Mouse (Mus musculus): ENCODE measurements around the gene Far2. TPM values are rescaled to one million over a fixed set of nuclear protein-coding genes. Genes with fewer than 3 reads are reported as not detected.
A peak's percentile ranks its signal among the peaks of the same experiment; 100 is the strongest.

The Far2 gene
- total RNA-seq (2015; ENCODE audit: low replicate concordance): 7.9 and 10.1 TPM in 2 replicates
- total RNA-seq (2017; ENCODE audit: low replicate concordance): 2.8 and 5.3 TPM in 2 replicates

DNA sequence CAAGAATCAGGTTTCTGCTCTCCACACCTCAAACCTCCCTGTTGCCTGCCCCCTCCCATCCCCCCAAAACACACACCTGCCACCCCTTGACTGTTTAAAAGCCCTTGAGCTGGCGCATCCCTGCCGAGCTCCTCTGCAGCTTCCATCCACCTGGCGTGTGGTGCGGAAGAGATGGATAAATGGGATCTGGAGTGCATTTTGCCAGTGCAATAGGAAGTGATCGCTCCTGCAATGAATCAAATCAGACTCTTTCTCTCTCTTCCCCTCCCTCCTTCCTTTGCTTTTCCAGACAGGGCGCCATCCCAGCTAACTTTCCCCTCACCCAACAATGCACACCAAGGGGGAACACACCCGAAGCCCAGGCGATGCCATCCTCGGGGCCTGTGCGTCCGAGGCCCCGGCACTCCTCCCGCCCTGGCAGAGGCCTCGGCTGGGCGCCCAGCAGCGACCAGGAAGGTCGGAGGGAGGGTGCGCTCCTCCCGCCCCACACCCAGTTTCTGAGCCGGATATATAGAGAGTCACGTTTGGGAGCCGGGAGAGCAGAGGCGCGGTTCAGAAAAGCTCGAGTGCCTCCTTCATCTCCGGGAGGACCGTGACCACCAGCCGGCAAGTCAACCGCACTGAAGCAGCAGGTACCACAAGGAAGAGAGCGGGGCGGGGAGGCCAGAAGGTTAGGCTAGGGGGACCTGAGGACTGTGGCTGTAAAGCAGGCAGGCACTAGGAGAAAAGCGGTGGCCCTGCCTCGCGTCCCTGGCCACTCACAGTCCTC, at the start of gene Far2:
Far2 (plus strand) TSS at position 379 of the 769 bp plus-strand sequence.
- ATAC-seq (replicated peaks; ENCODE audit: low FRiP score, poor library complexity, severe bottlenecking): no peak

GRCm38 (mm10) chr6:148000483-148000882, 46.6 kb upstream of the Far2 start:
- ATAC-seq (replicated peaks; ENCODE audit: low FRiP score, poor library complexity, severe bottlenecking): no peak

GRCm38 (mm10) chr6:148001071-148001470, 46.0 kb upstream of the Far2 start:
- ATAC-seq (replicated peaks; ENCODE audit: low FRiP score, poor library complexity, severe bottlenecking): no peak

DNA sequence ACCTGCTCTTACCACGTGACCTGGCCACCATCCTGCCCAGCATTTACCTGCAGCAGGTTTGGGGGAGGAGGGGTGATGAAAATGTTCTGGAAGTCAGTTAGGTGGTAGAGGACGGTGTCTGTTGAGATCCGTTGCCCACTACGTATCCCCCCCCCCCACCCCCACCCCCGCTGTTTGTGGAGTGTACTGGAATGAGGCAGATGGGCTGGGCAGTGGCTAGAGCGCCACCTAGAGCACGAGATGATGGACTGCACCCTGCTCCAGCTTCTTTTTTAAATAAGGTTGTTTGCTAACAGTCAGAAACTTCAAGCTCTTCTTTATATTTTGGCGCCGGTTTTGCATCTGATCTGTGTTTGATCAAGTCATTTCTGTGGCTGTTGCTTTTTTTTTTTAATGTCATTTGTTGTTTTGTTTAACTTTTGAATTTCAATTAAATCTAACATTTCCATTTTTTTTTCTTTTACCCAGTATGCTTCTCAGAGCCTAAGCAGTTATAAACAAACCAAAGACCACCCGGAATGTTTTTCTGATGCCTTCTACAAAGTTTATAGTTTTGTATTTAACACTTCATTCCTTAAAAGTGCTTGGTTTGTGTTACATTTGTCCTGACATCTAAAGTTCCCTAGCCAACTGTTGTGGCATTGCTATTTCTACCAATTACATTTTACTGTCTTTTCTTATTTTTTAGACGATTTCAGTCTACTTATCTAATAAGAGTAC, 40.8 kb upstream of the Far2 start:
- no peak for ATAC-seq (replicated peaks; ENCODE audit: low FRiP score, poor library complexity, severe bottlenecking)

- ATAC-seq (replicated peaks; ENCODE audit: low FRiP score, poor library complexity, severe bottlenecking): no peak
These were observed 6.3 kb upstream of the Far2 start for GRCm38 (mm10) chr6:148040759-148041158.

- ATAC-seq (replicated peaks; ENCODE audit: low FRiP score, poor library complexity, severe bottlenecking): no peak
These were observed 560 bp downstream of the Far2 start for GRCm38 (mm10) chr6:148047650-148047988.

DNA sequence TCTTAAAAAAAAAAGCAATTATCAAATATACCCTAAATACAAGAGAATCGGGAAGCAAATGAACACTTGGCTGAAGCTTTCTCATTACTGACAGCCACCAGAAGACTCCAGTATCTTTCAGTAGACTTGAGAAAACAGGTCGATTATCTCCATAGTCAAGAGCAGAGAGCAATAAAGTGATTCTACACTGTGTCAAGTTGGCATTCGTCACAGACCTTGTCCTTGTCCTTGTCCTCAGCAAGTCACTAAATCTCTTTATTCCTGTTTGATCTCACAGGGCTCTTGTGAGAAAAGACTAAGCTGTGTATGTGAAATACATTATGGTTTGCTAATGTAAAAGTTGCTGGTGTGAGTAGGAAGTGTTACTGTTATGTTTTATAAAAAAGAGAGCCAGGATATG, 16.1 kb downstream of the Far2 start:
- no peak for ATAC-seq (replicated peaks; ENCODE audit: low FRiP score, poor library complexity, severe bottlenecking)

DNA sequence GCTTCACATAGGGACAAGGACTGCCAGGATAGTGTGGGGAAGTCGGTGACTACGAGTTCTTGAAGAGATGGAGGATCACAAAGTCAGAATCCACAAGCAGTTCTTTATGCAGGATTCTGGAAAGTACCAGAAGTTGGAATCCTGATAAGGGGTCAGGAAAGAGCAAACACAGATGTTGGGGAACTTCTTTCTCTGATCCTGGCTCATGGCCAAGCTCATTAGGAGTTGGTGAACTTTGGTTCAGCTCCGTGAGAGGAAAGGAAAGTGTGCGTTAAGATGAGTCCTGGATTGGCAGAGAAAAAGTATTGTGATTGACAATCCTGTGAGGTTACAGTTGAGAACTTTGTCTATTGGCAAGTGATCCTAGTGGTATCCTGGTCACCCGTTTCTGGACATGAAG, 19.2 kb downstream of the Far2 start:
- ATAC-seq (replicated peaks; ENCODE audit: low FRiP score, poor library complexity, severe bottlenecking): no peak

DNA sequence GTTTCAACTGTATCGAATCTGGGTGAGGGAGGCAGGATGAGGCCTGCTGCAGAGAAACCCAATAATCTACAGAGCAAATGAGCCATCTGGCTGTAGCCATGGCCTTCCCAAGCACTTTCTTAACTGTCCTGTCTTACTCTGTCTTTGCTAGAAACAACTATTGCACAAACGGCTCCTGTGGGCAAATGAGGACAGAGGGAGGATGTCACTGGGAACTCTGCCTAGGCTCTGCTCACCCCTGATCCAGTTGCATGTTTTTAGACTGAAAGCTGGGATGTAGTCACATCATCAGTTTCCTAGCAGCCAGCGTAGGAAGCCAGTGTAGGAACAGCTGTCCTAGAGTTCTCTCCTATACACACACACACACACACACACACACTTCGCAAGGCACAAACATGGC, 21.7 kb downstream of the Far2 start:
- no peak for ATAC-seq (replicated peaks; ENCODE audit: low FRiP score, poor library complexity, severe bottlenecking)

DNA sequence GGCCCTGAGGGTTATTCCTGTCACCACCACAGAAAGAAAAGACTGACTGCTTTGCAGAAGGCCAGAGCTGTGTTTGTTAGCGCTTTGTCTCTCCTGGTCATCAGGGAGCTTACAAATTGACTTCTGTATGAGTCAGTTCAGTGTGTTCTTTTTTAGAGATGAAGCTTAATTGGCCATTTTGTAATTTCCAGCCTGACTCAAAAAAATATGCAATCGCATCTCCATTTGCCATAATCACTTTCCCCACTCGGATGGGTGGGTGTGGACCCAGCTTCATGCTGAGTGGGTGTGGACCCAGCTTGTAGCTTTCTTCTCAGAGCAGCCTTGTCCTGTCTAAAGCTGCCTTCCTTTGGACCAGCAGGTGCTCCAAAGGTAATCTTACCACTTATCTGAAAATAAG, 26.5 kb downstream of the Far2 start:
- ATAC-seq (replicated peaks; ENCODE audit: low FRiP score, poor library complexity, severe bottlenecking): no peak

GRCm38 (mm10) chr6:148074211-148074864, 27.3 kb downstream of the Far2 start:
- ATAC-seq (replicated peaks; ENCODE audit: low FRiP score, poor library complexity, severe bottlenecking): no peak

- no peak for ATAC-seq (replicated peaks; ENCODE audit: low FRiP score, poor library complexity, severe bottlenecking)
These were observed 36.8 kb downstream of the Far2 start for GRCm38 (mm10) chr6:148083864-148084263.

- ATAC-seq (replicated peaks; ENCODE audit: low FRiP score, poor library complexity, severe bottlenecking): no peak
These were observed 37.3 kb downstream of the Far2 start for GRCm38 (mm10) chr6:148084403-148084802.

DNA sequence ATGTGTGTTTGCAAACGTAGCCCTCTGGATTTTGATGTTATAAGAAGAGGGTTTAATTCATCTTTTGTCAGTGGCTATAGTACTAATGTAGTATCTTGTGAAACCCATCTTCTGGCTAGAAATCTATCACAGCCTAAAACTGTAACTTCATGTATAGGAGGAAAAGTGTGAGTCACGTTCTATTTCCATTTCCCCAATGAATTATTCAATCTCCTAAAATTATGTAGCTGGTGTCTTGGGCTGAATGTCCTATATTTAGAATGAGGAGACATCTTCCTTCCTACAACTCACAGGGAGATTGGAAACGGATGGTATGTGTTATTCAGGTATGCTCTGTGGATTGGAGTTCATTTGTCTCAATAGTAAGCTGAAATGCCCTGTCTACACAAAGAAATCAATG, 50.0 kb downstream of the Far2 start:
- no peak for ATAC-seq (replicated peaks; ENCODE audit: low FRiP score, poor library complexity, severe bottlenecking)

GRCm38 (mm10) chr6:148101977-148102376, 54.9 kb downstream of the Far2 start:
- no peak for ATAC-seq (replicated peaks; ENCODE audit: low FRiP score, poor library complexity, severe bottlenecking)

GRCm38 (mm10) chr6:148102434-148102833, 55.4 kb downstream of the Far2 start:
- ATAC-seq (replicated peaks; ENCODE audit: low FRiP score, poor library complexity, severe bottlenecking): no peak

DNA sequence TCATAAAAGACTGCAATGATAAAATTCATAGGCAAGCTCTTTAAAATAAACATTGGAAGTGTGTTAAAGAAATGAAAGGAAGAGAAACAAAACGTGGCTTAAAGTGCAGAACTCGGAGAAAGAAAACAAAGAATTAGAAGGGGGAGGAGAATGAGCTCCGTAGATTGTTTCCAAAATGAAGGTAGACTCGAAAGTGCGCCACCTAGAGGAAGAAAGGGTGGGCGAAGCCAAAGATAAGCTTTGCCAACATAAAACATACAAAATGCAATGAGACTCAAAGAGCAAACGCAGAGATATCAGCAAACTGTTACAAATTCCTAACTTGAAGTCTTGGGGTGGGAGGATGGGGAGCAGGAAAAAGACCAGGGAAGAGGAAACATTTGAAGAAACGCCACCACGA, 57.2 kb downstream of the Far2 start:
- ATAC-seq (replicated peaks; ENCODE audit: low FRiP score, poor library complexity, severe bottlenecking): no peak

DNA sequence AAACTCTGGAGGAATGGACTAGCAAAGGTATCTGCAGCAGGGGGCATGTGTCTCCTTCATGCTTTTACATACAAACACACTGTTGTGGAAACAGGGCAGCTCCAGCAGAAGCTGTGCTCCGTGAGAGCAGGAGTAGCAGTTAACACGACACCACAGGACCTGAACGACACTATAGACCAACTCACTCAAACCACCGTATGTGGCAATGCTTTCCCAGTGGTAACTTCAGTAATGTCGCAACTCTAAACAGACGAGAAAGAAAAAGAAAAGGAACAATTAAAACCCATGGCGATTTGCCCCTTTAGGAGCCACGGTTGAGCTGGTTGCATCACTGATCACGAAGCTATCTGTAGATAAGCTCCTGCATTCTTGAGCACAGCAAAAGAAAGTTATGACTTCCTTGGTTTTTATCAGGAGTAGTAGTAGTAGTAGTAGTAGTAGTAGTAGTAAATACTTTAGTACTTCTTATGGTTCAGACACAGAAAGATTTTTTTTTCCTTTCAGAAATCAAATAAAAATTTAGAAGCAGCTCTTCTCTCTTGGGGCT, 58.7 kb downstream of the Far2 start:
- ATAC-seq (replicated peaks; ENCODE audit: low FRiP score, poor library complexity, severe bottlenecking): no peak

DNA sequence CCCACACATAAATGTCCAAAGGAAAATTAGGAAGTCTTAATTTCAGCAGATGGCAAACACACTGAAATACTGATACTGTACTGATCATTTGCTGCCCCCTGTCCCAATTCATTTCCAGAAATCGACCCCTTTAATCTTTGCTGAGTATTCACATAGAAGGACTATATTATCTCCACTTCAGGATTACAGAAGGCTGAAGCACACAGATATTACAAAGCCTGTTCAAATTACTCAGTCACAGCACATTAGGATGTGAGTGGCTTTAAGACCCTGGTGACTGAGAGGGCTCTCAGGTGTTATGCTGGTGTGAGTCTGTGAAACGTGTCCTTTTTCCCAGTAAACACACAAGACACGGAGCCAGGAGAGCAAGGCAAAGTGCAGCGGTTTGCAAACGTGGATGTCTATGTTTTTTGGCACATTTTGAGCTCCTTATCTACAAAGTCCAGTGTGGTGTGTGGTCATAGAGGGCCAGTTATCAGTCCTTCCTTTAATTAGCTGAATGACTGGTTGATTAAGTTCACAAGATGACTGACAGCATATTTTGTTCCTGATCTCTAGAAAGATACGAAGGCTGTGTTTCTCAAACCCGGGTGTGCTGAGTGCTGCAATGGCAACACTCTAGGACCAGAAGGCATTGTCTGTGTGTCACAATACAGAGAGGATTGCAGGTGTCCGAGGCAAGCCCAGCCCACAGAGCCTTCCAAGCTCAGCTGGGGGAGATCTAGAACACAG, 61.8 kb downstream of the Far2 start:
- peak; percentile 72 for ATAC-seq (replicated peaks; ENCODE audit: low FRiP score, poor library complexity, severe bottlenecking)
